Mouse (Mus musculus) gastrocnemius, adult 8-10 months (tissue): ENCODE results near the gene Phactr1. TPM values are rescaled to one million over a fixed set of nuclear protein-coding genes. Genes with fewer than 3 reads are reported as not detected.

Experiments used
- DNase-seq, 2 experiments: peaks; one replicate each; pipeline ENCODE4 v3.0.0; 2022; ENCODE audit warnings: low spot score in 2 of 2
- total RNA-seq, 4 experiments: library from RNA; stranded (reverse); gene quantifications; 2 replicates each; pipeline ENCODE4 v1.2.4; 2022

Phactr1 gene
- total RNA-seq, 4 experiments from 2014 or later = 0.51 to 3.1 (median 1.7) TPM

- DNase-seq = no peak
Measured at GRCm38 (mm10) chr13:43018863-43019262, 338.4 kb downstream of the Phactr1 start.

- no peak for DNase-seq
Measured at GRCm38 (mm10) chr13:43021031-43021430, 340.6 kb downstream of the Phactr1 start.

GRCm38 (mm10) chr13:43023005-43023404 lies 342.6 kb downstream of the Phactr1 start:
- no peak for DNase-seq

GRCm38 (mm10) chr13:43027568-43027967 lies 347.1 kb downstream of the Phactr1 start:
- DNase-seq = no peak

GRCm38 (mm10) chr13:43030222-43030621 lies 349.8 kb downstream of the Phactr1 start:
- DNase-seq = no peak

GRCm38 (mm10) chr13:43032451-43032850 lies 352.0 kb downstream of the Phactr1 start:
- no peak for DNase-seq

GRCm38 (mm10) chr13:43036510-43036909 lies 356.1 kb downstream of the Phactr1 start:
- DNase-seq = no peak

- DNase-seq = no peak
Measured at GRCm38 (mm10) chr13:43042766-43043165, 362.3 kb downstream of the Phactr1 start.

GRCm38 (mm10) chr13:43048553-43048952 lies 368.1 kb downstream of the Phactr1 start:
- no peak for DNase-seq

- no peak for DNase-seq
Measured at GRCm38 (mm10) chr13:43053201-43053600, 372.8 kb downstream of the Phactr1 start.

- DNase-seq = no peak
Measured at GRCm38 (mm10) chr13:43055136-43055535, 374.7 kb downstream of the Phactr1 start.

- no peak for DNase-seq
Measured at GRCm38 (mm10) chr13:43057104-43057503, 376.7 kb downstream of the Phactr1 start.

- DNase-seq = no peak
Measured at GRCm38 (mm10) chr13:43063355-43063754, 382.9 kb downstream of the Phactr1 start.

GRCm38 (mm10) chr13:43068716-43069265 lies 388.4 kb downstream of the Phactr1 start:
- no peak for DNase-seq

- no peak for DNase-seq
Measured at GRCm38 (mm10) chr13:43070496-43070895, 390.1 kb downstream of the Phactr1 start.

GRCm38 (mm10) chr13:43070971-43071370 lies 390.5 kb downstream of the Phactr1 start:
- no peak for DNase-seq

- DNase-seq = no peak
Measured at GRCm38 (mm10) chr13:43075456-43075855, 395.0 kb downstream of the Phactr1 start.

GRCm38 (mm10) chr13:43077485-43077884 lies 397.1 kb downstream of the Phactr1 start:
- no peak for DNase-seq

GRCm38 (mm10) chr13:43085226-43085625 lies 404.8 kb downstream of the Phactr1 start:
- DNase-seq = no peak

- no peak for DNase-seq
Measured at GRCm38 (mm10) chr13:43094365-43094764, 413.9 kb downstream of the Phactr1 start.

- DNase-seq = no peak
Measured at GRCm38 (mm10) chr13:43102943-43103342, 422.5 kb downstream of the Phactr1 start.

GRCm38 (mm10) chr13:43104496-43104895 lies 424.1 kb downstream of the Phactr1 start:
- no peak for DNase-seq

- no peak for DNase-seq
Measured at GRCm38 (mm10) chr13:43112280-43112679, 431.9 kb downstream of the Phactr1 start.

GRCm38 (mm10) chr13:43112707-43113106 lies 432.3 kb downstream of the Phactr1 start:
- DNase-seq = no peak
